Mouse (Mus musculus) urinary bladder, postnatal 14 days (tissue): Measurements from ENCODE around the gene Pign.

Experiments used
- DNase-seq: peaks from one replicate; pipeline ENCODE4 v3.0.0; 2021; ENCODE audit warnings: low spot score

Pign gene

DNA sequence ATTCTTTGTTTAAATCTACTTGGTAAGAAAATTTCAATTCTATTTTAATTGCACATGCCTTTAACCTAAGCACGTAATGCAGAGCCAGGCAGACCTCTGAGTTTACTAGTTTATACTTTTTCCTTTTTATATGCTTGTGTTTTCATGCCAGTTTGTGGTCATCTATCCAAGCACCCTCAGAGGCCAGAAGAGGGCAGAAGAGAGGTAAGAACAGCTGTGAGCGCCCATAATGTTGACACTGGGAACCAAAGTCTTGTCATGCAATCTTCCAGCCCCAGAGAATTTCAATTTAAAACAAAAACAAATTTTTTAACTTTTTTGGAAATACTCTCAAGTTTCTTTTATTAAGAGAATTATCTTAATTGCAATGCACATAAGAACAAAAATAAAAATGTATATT lies 99.7 kb downstream of the Pign start:
- DNase-seq = no peak

DNA sequence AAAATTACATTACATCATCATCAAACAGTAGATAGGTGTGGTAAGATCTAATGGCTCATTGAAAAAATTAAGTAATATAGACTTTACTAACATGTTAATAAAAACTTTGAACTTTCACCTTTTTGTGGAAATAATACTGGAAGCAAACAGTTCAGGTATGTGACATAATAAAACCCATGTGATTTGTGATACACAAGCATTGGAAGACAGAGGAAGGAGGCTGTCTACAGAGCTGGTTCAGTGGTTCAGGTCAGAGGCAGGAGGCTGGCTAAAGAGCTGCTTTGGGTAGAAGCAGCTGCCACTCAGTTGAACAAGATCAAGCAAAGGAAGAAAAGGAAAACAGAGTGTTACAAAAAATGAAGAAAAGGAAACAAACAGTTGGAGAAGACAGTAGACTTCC lies 107.4 kb downstream of the Pign start:
- DNase-seq = no peak

DNA sequence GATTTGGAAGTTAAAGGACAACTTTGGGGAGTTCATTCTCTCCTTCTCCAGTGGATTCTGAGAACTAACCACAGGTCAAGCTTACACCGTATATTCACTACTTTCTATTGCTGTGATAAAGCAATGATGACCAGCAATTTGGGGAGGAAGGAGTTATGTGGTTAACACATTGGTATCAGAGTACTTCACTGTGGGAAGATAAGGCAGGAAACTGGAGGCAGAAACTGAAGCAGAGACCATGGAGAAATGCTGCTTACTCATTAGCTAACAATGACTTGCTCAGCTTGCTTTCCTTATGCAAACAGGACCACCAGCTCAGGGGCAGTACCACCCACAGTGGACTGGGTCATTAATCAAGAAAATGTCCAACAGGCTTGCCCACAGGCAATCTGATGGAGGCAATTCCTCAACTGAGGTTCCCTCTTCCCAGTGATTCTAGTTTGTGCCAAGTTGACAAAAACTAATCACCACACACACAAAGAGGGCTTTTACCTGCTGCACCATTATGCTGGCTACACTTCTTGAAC lies 108.2 kb downstream of the Pign start:
- no peak for DNase-seq

DNA sequence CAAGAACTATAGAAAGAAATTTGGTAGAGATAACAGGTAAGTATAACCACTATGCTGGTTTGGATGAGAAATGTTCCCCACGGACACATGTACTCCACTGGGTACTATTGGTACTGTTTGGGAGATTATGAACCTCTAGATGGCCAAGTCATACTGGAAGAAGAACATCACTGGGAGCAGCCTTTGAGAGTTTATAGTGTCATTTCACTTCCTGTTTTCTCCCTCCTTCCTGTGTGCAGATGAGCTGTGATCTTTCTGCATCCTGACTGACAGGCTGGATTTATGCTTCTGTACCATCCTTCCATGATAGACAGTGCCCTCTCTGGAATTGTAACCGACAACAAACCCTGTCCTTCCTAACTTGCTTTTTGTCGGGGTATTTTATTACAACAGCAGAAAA lies 110.3 kb downstream of the Pign start:
- DNase-seq = no peak

DNA sequence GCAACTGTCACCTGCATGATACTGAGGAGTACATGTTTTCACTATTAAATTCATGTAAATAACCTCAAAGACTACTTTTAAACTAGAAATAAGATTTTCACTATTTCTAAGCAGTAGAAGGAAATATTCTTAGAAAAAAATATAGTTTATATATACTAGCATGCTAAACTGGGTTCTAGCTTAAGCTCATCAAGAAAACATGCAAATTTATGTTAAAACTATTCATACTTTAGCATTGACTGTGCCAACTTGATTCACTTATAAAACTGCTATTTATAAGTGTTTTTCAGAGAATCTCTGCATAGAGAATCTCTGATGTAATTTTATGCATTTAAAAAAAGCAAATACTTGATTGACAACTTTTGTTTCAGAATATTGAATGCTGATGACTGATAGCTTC lies 113.3 kb downstream of the Pign start:
- DNase-seq = no peak

DNA sequence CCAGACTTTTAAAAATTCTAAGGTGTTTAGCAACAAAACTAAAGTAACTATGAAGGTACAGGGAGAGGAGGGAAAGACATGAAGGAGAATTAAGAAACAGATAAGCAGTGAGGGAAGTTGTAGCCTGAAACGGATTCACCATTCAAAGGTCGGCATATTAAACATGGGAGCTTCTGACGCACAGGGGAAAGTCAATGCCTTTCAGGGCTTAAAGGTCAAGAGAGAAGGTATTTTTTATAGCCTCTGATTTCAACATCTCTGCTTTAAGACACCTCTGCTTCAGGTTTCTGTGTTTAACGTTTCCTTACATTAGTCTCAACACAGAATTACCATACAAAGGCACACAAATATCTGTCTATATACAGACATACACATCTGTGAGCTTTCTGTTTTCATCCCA lies 113.8 kb downstream of the Pign start:
- no peak for DNase-seq

DNA sequence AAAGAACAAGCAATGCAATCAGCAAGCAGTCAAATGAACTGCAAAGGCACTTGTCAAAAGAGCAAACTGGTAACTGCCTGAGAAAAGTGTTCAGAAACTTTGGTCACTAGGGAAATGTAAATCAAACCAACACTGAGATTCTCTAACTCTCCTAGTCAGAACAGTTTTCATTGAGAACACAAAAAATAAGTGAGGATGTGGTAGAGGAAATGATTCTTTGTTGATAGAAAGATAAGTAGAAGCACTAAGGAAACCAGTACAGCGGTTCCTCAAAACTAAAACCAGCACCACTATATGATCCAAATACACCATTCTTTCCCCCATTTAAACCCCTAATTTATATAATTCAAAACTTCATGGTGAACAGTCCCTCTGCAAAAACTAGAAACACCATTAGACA lies 120.4 kb downstream of the Pign start:
- DNase-seq = no peak

DNA sequence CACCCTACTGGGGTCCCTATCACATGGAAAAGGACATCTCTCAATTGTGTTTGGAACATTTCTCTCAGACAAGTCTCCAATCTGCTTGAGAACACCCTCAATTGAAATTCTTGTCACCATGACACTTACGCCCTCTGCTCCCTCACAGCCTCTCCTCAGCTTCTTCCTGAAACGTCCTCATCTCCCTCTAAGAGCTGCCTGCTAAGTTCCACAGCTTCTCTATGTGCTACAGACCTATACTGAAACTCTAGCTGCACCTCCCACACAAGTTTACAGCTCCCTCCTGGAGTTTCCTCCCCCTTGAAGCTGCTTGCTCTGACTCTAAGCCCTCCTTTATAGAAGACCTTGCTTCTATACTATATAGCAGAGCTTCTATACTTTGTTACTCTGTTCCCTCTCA lies 139.7 kb downstream of the Pign start:
- DNase-seq = no peak

DNA sequence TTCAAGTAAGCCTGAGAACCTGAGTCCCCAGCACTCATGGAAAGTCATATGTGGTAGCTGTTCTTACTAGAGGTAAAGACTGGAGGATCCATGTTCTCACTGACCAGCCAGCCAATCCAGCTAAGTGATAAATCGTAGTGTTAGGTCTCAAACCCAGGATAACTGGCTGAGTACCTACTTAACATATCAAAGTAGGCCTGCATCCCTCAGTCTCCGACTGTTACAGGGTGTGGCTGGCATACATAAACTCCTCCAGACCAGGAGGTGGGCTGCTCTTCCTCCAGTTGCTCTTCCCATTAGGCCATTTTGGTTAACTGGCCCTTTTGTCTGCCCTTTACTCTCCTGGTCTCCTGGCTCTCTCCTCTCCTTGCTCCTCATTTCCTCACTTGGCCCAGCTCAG lies 141.2 kb downstream of the Pign start:
- DNase-seq = no peak

DNA sequence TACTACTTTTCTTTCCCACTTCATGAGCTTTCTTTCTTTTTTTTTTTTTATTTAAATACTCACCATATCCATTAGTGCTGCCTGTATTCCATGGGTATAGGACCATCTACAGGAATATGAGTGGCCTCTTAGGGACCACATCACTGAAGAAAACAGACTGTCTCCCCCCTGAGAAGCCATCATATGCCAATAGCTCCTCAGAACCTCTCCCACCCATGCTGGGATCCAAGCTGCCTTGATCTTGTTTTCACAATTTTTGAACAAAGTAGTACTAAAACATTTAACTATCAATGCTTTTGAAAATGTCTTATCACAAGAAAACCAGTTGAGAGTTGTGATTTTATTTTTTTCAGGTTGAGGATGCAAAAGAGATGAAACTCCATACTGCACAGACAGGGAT lies 145.4 kb downstream of the Pign start:
- no peak for DNase-seq

DNA sequence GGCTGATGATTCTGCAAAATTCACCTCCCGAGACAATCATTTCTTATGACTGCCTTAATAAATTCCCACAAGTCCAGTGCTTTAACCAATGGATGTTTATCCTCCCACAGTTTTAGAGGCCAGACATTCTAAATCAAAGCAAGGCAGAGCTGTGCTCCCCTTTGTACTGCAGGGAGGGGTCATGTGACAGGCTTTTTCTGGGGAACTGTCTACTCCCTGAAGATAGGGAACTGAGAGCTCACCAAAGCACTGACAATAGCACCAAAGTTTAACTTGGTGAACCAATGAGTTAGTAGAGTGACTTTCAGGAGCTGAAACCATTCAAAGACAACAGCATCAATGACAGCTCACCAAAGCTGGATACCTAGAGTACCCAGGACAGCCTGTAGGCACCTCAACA lies 156.4 kb downstream of the Pign start:
- DNase-seq = no peak

DNA sequence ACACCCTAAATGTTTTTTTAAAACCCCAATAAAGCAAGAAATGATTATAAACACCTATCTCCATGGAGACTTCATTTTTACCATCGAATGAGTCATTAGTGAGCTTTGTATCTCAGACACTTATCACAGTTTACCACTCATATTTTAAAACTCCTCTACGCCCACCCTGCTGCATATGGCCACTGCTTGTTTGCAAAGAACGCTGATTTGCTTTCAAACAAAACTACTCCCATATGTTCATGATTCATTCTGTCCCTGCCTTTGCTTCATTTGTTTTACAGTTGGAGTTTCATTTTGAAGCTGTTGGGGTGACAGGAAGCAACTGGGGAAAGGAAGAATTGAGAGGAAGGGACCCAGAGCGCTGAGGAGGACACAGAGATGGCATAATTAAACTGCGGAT lies 170.9 kb downstream of the Pign start:
- DNase-seq = no peak

DNA sequence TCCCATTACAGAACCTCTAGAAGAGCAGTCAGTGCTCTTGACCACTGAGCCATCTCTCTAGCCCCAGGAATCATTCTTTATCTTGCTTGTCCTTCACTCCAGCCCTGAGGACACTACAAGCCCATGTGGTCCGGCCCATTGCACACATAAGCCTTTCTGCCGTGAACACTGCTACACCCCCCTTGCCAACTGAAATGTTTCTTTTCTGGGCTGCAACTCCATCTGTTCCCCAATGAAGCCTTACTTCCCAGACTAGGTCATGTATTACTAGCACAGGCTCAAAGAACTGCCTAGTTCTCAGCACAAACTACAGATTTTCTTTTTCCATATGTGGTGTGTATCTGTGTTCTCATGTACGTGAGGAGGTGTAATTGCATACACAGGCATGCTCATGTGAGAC lies 174.0 kb downstream of the Pign start:
- DNase-seq = no peak

DNA sequence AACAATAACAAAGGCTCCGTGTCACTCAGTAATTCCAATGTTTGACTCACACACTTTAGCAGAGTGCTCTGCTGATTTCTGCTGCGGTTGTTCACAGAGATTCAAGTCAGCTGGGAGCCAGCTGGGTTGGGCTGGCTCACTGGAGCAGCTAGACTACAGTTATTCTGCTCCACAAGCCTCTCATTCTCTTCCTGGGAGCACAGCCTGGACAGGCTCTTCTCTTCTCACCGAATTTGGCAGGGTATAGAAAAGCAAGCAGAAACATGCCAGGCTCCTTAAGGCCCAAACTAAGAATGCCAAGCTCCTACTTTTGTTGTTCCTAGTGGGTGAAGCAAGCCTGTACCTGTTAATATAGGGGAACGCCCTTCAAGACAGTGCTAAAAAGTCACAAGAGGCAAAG lies 176.4 kb downstream of the Pign start:
- peak; percentile 4 for DNase-seq
